Mouse (Mus musculus) liver, embryonic 14.5 days (tissue): ENCODE measurements around the gene B3gnt9. TPM values are rescaled to one million over a fixed set of nuclear protein-coding genes. Genes with fewer than 3 reads are reported as not detected.

ENCODE experiments used
- ATAC-seq: fragments of 200-750 bp; cut with Nextera tagmentation; 2 replicates; pipeline ENCODE4 v1.8.0; 2017; ENCODE audit warnings: moderate number of reproducible peaks, mild to moderate bottlenecking, moderate library complexity; ENCODE audit not compliant: insufficient read depth
- DNase-seq, 3 experiments: peaks; one replicate each; pipeline ENCODE4 v3.0.0-alpha.2; 2012 to 2013; ENCODE audit warnings: low read depth in 3 of 3, low spot score in 3 of 3
- H3K27ac ChIP-seq: fragments of 300-500 bp; sonication (generic); 2 replicates; pipeline ENCODE4 v1.5.1; 2014; ENCODE audit warnings: moderate library complexity, mild to moderate bottlenecking, control low read depth, inconsistent platforms
- H3K27me3 ChIP-seq: fragments of 300-500 bp; sonication (generic); 2 replicates; pipeline ENCODE4 v1.6.1; 2014; ENCODE audit warnings: mild to moderate bottlenecking, low read length, moderate library complexity; ENCODE audit not compliant: control insufficient read depth, insufficient read depth
- H3K36me3 ChIP-seq: fragments of 300-500 bp; sonication (generic); replicated peaks from 2 replicates; pipeline ENCODE4 v1.6.1; 2014; ENCODE audit warnings: low read depth; ENCODE audit not compliant: control insufficient read depth, insufficient read depth
- H3K4me1 ChIP-seq, 2 experiments: fragments of 200-500 bp in 1 of 2; fragments of 300-500 bp in 1 of 2; sonication (generic) in 1 of 2; replicated peaks; 2 replicates each; pipeline ENCODE4 v1.6.1; 2012 to 2014; ENCODE audit warnings: antibody characterized with exemption in 1 of 2, inconsistent platforms in 1 of 2, low read length in 1 of 2; ENCODE audit not compliant: control insufficient read depth in 2 of 2, insufficient read depth in 2 of 2
- H3K4me2 ChIP-seq: fragments of 300-500 bp; sonication (generic); 2 replicates; pipeline ENCODE4 v1.6.1; 2014; ENCODE audit warnings: low read depth, mild to moderate bottlenecking, control low read depth, moderate library complexity
- H3K4me3 ChIP-seq, 2 experiments: fragments of 200-500 bp in 1 of 2; fragments of 300-500 bp in 1 of 2; sonication (generic) in 1 of 2; 2 replicates each; pipeline ENCODE4 v1.5.1; 2012 to 2014; ENCODE audit warnings: low read depth in 2 of 2, low read length in 2 of 2, mild to moderate bottlenecking in 2 of 2, control low read depth in 1 of 2, inconsistent platforms in 1 of 2, moderate library complexity in 1 of 2; ENCODE audit not compliant: insufficient read depth in 1 of 2
- H3K9ac ChIP-seq: fragments of 300-500 bp; sonication (generic); replicated peaks from 2 replicates; pipeline ENCODE4 v1.6.1; 2014; ENCODE audit warnings: mild to moderate bottlenecking, control low read depth, moderate library complexity
- H3K9me3 ChIP-seq: fragments of 300-500 bp; sonication (generic); 2 replicates; pipeline ENCODE4 v1.6.1; 2016; ENCODE audit warnings: low read length, mixed read lengths; ENCODE audit not compliant: control insufficient read depth
- CTCF ChIP-seq: IDR thresholded peaks from 2 replicates; pipeline ENCODE4 v1.5.1; 2016; ENCODE audit warnings: antibody characterized with exemption, low read depth, control low read depth
- EP300 ChIP-seq: IDR thresholded peaks from 2 replicates; pipeline ENCODE4 v1.6.1; 2016; ENCODE audit warnings: antibody characterized with exemption, low read depth
- WGBS: fragments of 180-500 bp; shearing (Covaris S2); extraction: QIAGEN DNeasy Blood & Tissue Kit; methylation state at CpG from one replicate; pipeline ENCODE4 v1.1.7; 2014; ENCODE audit not compliant: insufficient replicate concordance; 5-methylcytosine and 5-hydroxymethylcytosine counted together
- polyA plus RNA-seq, 2 experiments: library from polyadenylated mRNA; depleted of rRNA in 1 of 2; stranded (reverse) in 1 of 2; unstranded in 1 of 2; fragments of >200 nt; fragmentation: Nextera tagmentation in 1 of 2; extraction: Ambion mirVana in 1 of 2; gene quantifications; 2 replicates each; pipeline versions ENCODE4 v1.2.1 to v1.2.3; 2012 to 2014

Gene B3gnt9
- polyA plus RNA-seq, 2 experiments, result 1.6 to 2.3 TPM

GRCm38 (mm10) chr8:105224413-105225271, 30.3 kb downstream of the B3gnt9 start, which contains the start of gene D230025D16Rik:
TSS of gene D230025D16Rik (plus strand) at chr8:105225145.
- H3K4me2 ChIP-seq, result peak within 1 kb of the TSS; percentile 94
- WGBS, result 5% methylated on average over 34 of the region's 34 CpGs
- DNase-seq (peak; percentile 85 to 87 (median 85)), ATAC-seq (peak; percentile 93)
- no peaks in the 10 kb centered on the region for H3K27me3 ChIP-seq
- H3K4me1 ChIP-seq, result peaks cover 3 to 14% of the 10 kb centered on the region in 2 experiments
- H3K27ac ChIP-seq, result peak within 1 kb of the TSS; percentile 85
- no peaks in the 10 kb centered on the region for H3K9me3 ChIP-seq
- TF ChIP-seq EP300 (no peak), CTCF (0 out of 2 replicates have a peak, but pooled peaks have one; percentile 1)
- H3K9ac ChIP-seq, result peak within 1 kb of the TSS; percentile 97
- peak within 1 kb of the TSS; percentile 94 to 99 for H3K4me3 ChIP-seq
- H3K36me3 ChIP-seq, result no peaks in the 10 kb centered on the region; the same call in 1 of the 2 replicates

GRCm38 (mm10) chr8:105223850-105224249, 31.1 kb downstream of the B3gnt9 start:
- Histone ChIP-seq H3K27me3 (no peaks in the 10 kb centered on the region), H3K27ac (no peak overlapping the region), H3K9ac (no peak overlapping the region; the same call in 1 of the 2 replicates), H3K4me2 (peak overlapping the region; percentile 94; the same call in 1 of the 2 replicates), H3K9me3 (no peaks in the 10 kb centered on the region), H3K4me3 (no peak overlapping the region), H3K4me1 (peaks cover 3 to 14% of the 10 kb centered on the region in 2 experiments), H3K36me3 (no peaks in the 10 kb centered on the region)
- TF ChIP-seq EP300, result no peak
- ATAC-seq (no peak), DNase-seq (no peak)
- WGBS, result 72% methylated on average over 7 of the region's 7 CpGs

- H3K4me1 ChIP-seq, result no peaks in the 10 kb centered on the region
- no peak overlapping the region for H3K4me3 ChIP-seq
- no peak overlapping the region for H3K27ac ChIP-seq
- 53% methylated on average over 5 of the region's 5 CpGs for WGBS
- H3K4me2 ChIP-seq, result no peak overlapping the region
- TF ChIP-seq EP300 (no peak), CTCF (peak; percentile 61; the same call in 1 of the 2 replicates)
- no peaks in the 10 kb centered on the region for H3K27me3 ChIP-seq
- no peak for ATAC-seq
- DNase-seq, result peak in 2 of 3 experiments; percentile 31 to 59
- no peaks in the 10 kb centered on the region for H3K36me3 ChIP-seq
- no peaks in the 10 kb centered on the region for H3K9me3 ChIP-seq
- no peak overlapping the region for H3K9ac ChIP-seq
Measured at GRCm38 (mm10) chr8:105217926-105218522, 36.9 kb downstream of the B3gnt9 start.

- Histone ChIP-seq H3K4me1 (peaks cover 3 to 6% of the 10 kb centered on the region in 2 experiments; a peak in 3 of 4 replicates), H3K4me3 (no peak overlapping the region), H3K27ac (no peak overlapping the region), H3K36me3 (no peaks in the 10 kb centered on the region), H3K9me3 (no peaks in the 10 kb centered on the region), H3K27me3 (no peaks in the 10 kb centered on the region), H3K4me2 (no peak overlapping the region), H3K9ac (no peak overlapping the region)
- WGBS, result 70% methylated on average over 5 of the region's 5 CpGs
- ATAC-seq (no peak), DNase-seq (no peak)
- TF ChIP-seq CTCF (peak; percentile 29), EP300 (no peak)
Measured at GRCm38 (mm10) chr8:105214104-105214503, 40.8 kb downstream of the B3gnt9 start.
